Mouse (Mus musculus): ENCODE measurements around the gene Ctbp2. TPM values are rescaled to one million over a fixed set of nuclear protein-coding genes. Genes with fewer than 3 reads are reported as not detected.
"Not testable (repeated sequence)": the region's sequence is repeated elsewhere in the genome, so short reads cannot be mapped to it uniquely, and the experiment has no call there.

Ctbp2 gene
- total RNA-seq, 2 experiments from 2014 or later = 26.4 to 27.3 TPM

GRCm38 (mm10) chr7:133121080-133121607 is 3.0 kb downstream of the Ctbp2 start:
- no peak for DNase-seq (ENCODE audit: low spot score in 2 of 2)

GRCm38 (mm10) chr7:133120221-133120751 is 3.9 kb downstream of the Ctbp2 start:
- DNase-seq (ENCODE audit: low spot score in 2 of 2) = no peak

GRCm38 (mm10) chr7:133117815-133118214 is 6.3 kb downstream of the Ctbp2 start:
- no peak for DNase-seq (ENCODE audit: low spot score in 2 of 2)

- no peak for DNase-seq (ENCODE audit: low spot score in 2 of 2)
Observed at GRCm38 (mm10) chr7:133116542-133116941, 7.6 kb downstream of the Ctbp2 start.

GRCm38 (mm10) chr7:133115886-133116285 is 8.3 kb downstream of the Ctbp2 start:
- DNase-seq (ENCODE audit: low spot score in 2 of 2) = no peak

- DNase-seq (ENCODE audit: low spot score in 2 of 2) = no peak
Observed at GRCm38 (mm10) chr7:133114847-133115470, 9.2 kb downstream of the Ctbp2 start.

GRCm38 (mm10) chr7:133113185-133113895 is 10.8 kb downstream of the Ctbp2 start:
- no peak for DNase-seq (ENCODE audit: low spot score in 2 of 2)

GRCm38 (mm10) chr7:133112351-133112831 is 11.8 kb downstream of the Ctbp2 start:
- no peak for DNase-seq (ENCODE audit: low spot score in 2 of 2)

- DNase-seq (ENCODE audit: low spot score in 2 of 2) = no peak
Observed at GRCm38 (mm10) chr7:133109442-133109841, 14.7 kb downstream of the Ctbp2 start.

GRCm38 (mm10) chr7:133108695-133109094 is 15.5 kb downstream of the Ctbp2 start:
- peak in 1 of 2 experiments; percentile 24 for DNase-seq (ENCODE audit: low spot score in 2 of 2)

- no peak for DNase-seq (ENCODE audit: low spot score in 2 of 2)
Observed at GRCm38 (mm10) chr7:133102578-133102977, 21.6 kb downstream of the Ctbp2 start.

GRCm38 (mm10) chr7:133101070-133101469 is 23.1 kb downstream of the Ctbp2 start:
- no peak for DNase-seq (ENCODE audit: low spot score in 2 of 2)

GRCm38 (mm10) chr7:133100178-133100577 is 24.0 kb downstream of the Ctbp2 start:
- no peak for DNase-seq (ENCODE audit: low spot score in 2 of 2)

- DNase-seq (ENCODE audit: low spot score in 2 of 2) = no peak
Observed at GRCm38 (mm10) chr7:133099266-133099665, 24.9 kb downstream of the Ctbp2 start.

- DNase-seq (ENCODE audit: low spot score in 2 of 2) = no peak
Observed at GRCm38 (mm10) chr7:133098118-133098793, 25.9 kb downstream of the Ctbp2 start.

GRCm38 (mm10) chr7:133095610-133096009 is 28.5 kb downstream of the Ctbp2 start:
- not testable (repeated sequence) for DNase-seq (ENCODE audit: low spot score in 2 of 2)

GRCm38 (mm10) chr7:133094711-133095495 is 29.3 kb downstream of the Ctbp2 start:
- no peak for DNase-seq (ENCODE audit: low spot score in 2 of 2)

- no peak for DNase-seq (ENCODE audit: low spot score in 2 of 2)
Observed at GRCm38 (mm10) chr7:133094161-133094560, 30.0 kb downstream of the Ctbp2 start.

GRCm38 (mm10) chr7:133093731-133094130 is 30.4 kb downstream of the Ctbp2 start:
- DNase-seq (ENCODE audit: low spot score in 2 of 2) = no peak

- no peak for DNase-seq (ENCODE audit: low spot score in 2 of 2)
Observed at GRCm38 (mm10) chr7:133090641-133091040, 33.5 kb downstream of the Ctbp2 start.

All from left cerebral cortex, adult 18-20 months (tissue).